Mouse (Mus musculus): ENCODE measurements at regions not wholly inside any gene's neighbourhood (a gene's known extent, or its start where the extent isn't known, plus 50 kb on each side); places are given as distances from the start of the nearest gene placed in this dataset.

GRCm38 (mm10) chr9:42196552-42196951 lies 67.5 kb downstream of the Sc5d start:
- TF ChIP-seq POLR2A (IDR thresholded peaks at IDR 0.05; ENCODE audit: low read depth, low read length): no peak
- TF ChIP-seq CTCF (IDR thresholded peaks at IDR 0.05; ENCODE audit: extremely low read depth, insufficient read length, insufficient replicate concordance, low read depth, low read length): no peak
- peaks cover 6% of the 10 kb centered on the region; the same call in 1 of the 2 replicates for H3K4me1 ChIP-seq (ENCODE audit: control insufficient read depth, insufficient read depth, insufficient read length, low read length)
- no peaks in the 10 kb centered on the region for H3K27me3 ChIP-seq (ENCODE audit: control insufficient read depth, insufficient read depth, low read length)
- peak overlapping the region; percentile 85 for H3K27ac ChIP-seq (ENCODE audit: insufficient read depth, low read depth, low read length)
- no peak overlapping the region for H3K4me3 ChIP-seq (ENCODE audit: low read depth, low read length)
- 22% methylated on average over 4 of the region's 4 CpGs for WGBS
- no peaks in the 10 kb centered on the region for H3K36me3 ChIP-seq (ENCODE audit: control insufficient read depth, insufficient read depth, low read length)

DNA sequence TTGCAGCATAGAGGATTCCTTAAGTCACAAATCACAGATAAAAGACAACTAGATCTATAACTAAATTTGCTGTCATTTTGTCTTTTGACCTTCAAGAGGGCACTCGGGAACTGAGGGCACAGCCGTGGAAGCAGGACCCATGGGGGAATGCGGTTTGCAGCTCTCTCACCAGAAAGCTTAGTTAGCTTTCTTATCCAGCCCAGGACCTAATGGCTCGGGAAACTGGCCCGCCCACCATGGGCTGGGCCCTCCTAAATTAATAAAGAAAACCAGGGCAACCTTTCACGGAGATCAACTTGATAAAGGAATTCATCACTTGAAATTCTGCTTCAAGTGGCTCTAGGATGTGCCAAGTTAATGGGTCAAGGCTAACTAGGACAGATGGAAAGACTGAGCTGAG lies 67.9 kb downstream of the Sc5d start:
- Histone ChIP-seq H3K27me3 (ENCODE audit: control insufficient read depth, insufficient read depth, low read length) (no peaks in the 10 kb centered on the region), H3K4me1 (ENCODE audit: control insufficient read depth, insufficient read depth, insufficient read length, low read length) (peaks cover 6% of the 10 kb centered on the region; the same call in 1 of the 2 replicates), H3K36me3 (ENCODE audit: control insufficient read depth, insufficient read depth, low read length) (no peaks in the 10 kb centered on the region), H3K27ac (ENCODE audit: insufficient read depth, low read depth, low read length) (peak overlapping the region; percentile 85), H3K4me3 (ENCODE audit: low read depth, low read length) (peak overlapping the region; percentile 38; the same call in 1 of the 2 replicates)
- WGBS: 36% methylated on average over 6 of the region's 6 CpGs
- TF ChIP-seq CTCF (IDR thresholded peaks at IDR 0.05; ENCODE audit: extremely low read depth, insufficient read length, insufficient replicate concordance, low read depth, low read length) (no peak), POLR2A (IDR thresholded peaks at IDR 0.05; ENCODE audit: low read depth, low read length) (no peak)

- WGBS: 28% methylated on average over 8 of the region's 8 CpGs
- no peaks in the 10 kb centered on the region for H3K27me3 ChIP-seq (ENCODE audit: control insufficient read depth, insufficient read depth, low read length)
- no peak for TF ChIP-seq CTCF (IDR thresholded peaks at IDR 0.05; ENCODE audit: extremely low read depth, insufficient read length, insufficient replicate concordance, low read depth, low read length)
- TF ChIP-seq POLR2A (IDR thresholded peaks at IDR 0.05; ENCODE audit: low read depth, low read length): no peak
- H3K4me1 ChIP-seq (ENCODE audit: control insufficient read depth, insufficient read depth, insufficient read length, low read length): peaks cover 6% of the 10 kb centered on the region; the same call in 1 of the 2 replicates
- H3K4me3 ChIP-seq (ENCODE audit: low read depth, low read length): peak overlapping the region; percentile 38; the same call in 1 of the 2 replicates
- no peaks in the 10 kb centered on the region for H3K36me3 ChIP-seq (ENCODE audit: control insufficient read depth, insufficient read depth, low read length)
- peak overlapping the region; percentile 85 for H3K27ac ChIP-seq (ENCODE audit: insufficient read depth, low read depth, low read length)
Measured at GRCm38 (mm10) chr9:42195651-42196050, 68.4 kb downstream of the Sc5d start.

DNA sequence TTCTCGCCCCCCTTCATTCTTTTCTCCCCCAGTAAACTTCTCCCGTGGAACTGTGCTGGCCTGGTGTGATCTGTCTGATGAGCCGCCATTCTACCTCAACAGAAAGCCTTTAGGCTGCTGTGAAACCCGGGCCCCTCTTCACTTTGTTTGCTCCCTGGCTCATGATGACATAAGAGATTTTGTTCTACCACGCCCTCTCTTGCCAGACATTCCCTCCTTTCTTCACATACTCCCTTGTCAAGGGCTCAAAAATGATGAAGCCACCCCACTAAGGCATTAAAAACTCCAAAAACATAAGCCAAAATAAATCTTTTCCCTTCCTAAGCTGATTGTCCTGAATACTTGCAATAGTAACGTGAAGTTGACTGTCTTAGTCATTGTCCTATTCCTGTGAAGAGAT lies 69.1 kb downstream of the Sc5d start:
- Histone ChIP-seq H3K27me3 (ENCODE audit: control insufficient read depth, insufficient read depth, low read length) (no peaks in the 10 kb centered on the region), H3K4me3 (ENCODE audit: low read depth, low read length) (no peak overlapping the region), H3K4me1 (ENCODE audit: control insufficient read depth, insufficient read depth, insufficient read length, low read length) (peaks cover 6% of the 10 kb centered on the region; the same call in 1 of the 2 replicates), H3K36me3 (ENCODE audit: control insufficient read depth, insufficient read depth, low read length) (no peaks in the 10 kb centered on the region), H3K27ac (ENCODE audit: insufficient read depth, low read depth, low read length) (no peak overlapping the region)
- 70% methylated on average over 6 of the region's 6 CpGs for WGBS
- TF ChIP-seq CTCF (IDR thresholded peaks at IDR 0.05; ENCODE audit: extremely low read depth, insufficient read length, insufficient replicate concordance, low read depth, low read length) (no peak), POLR2A (IDR thresholded peaks at IDR 0.05; ENCODE audit: low read depth, low read length) (no peak)

DNA sequence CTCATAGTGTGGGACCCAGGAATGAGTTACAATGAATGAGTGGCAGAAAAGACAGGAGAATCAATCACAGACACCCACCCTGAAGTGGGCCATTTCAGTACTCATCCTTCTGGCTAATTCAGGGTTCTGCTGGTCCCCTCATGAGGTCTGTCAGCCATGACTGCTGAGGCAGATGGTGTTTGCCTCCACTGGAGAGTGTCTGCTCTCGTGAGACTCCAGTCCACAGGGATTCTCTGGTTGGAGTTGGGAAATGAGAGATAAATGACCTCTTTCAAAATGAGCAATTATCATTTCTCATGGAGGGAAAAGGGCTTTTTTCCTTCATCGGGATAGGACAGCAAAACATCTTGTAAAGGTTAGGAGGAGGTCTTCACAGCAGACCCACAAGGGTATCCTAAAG lies 69.9 kb downstream of the Sc5d start:
- TF ChIP-seq POLR2A (IDR thresholded peaks at IDR 0.05; ENCODE audit: low read depth, low read length) (no peak), CTCF (IDR thresholded peaks at IDR 0.05; ENCODE audit: extremely low read depth, insufficient read length, insufficient replicate concordance, low read depth, low read length) (no peak)
- WGBS: 91% methylated on average over 2 of the region's 2 CpGs
- peaks cover 6% of the 10 kb centered on the region; the same call in 1 of the 2 replicates for H3K4me1 ChIP-seq (ENCODE audit: control insufficient read depth, insufficient read depth, insufficient read length, low read length)
- H3K4me3 ChIP-seq (ENCODE audit: low read depth, low read length): no peak overlapping the region
- no peaks in the 10 kb centered on the region for H3K27me3 ChIP-seq (ENCODE audit: control insufficient read depth, insufficient read depth, low read length)
- H3K36me3 ChIP-seq (ENCODE audit: control insufficient read depth, insufficient read depth, low read length): no peaks in the 10 kb centered on the region
- no peak overlapping the region for H3K27ac ChIP-seq (ENCODE audit: insufficient read depth, low read depth, low read length)

DNA sequence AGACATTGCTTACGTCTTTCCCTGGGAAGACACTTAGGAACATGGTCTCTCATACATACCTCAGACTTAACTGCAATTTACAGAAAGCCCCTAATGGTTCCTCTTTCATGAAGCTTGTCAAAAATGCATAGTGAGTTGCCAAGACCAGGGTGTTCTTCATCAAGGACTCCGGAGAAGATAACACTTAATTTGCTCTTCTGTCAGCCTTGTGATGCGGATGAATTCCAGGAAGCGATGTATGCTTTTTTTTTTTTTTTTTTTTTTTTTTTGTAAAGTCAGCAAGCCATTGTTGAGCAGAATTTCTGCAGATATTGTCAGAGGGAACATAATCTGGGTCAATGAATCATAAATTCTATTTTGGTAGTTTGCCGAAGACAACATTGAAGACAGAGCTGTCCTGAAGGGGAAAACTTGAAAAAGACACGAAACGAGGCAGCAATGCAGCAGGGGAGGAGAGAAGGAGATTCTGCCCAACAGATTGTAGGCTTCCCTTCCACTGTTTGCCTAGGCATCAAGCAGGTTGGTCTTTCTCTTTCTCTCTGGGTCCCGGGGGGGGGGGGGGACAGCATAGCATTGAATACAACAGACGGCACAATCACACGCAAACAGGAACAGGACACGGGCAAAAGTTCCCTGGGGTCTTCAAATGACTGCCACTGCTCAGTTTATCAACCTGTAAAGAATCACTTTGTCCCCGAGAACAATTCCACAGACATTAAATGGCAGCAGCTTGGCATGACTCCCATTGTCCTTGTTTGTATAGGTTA lies 69.1 kb upstream of the Sorl1 start:
- 68% methylated on average over 12 of the region's 12 CpGs for WGBS
- H3K27ac ChIP-seq (ENCODE audit: insufficient read depth, low read depth, low read length): no peak overlapping the region
- TF ChIP-seq CTCF (IDR thresholded peaks at IDR 0.05; ENCODE audit: extremely low read depth, insufficient read length, insufficient replicate concordance, low read depth, low read length) (no peak), POLR2A (IDR thresholded peaks at IDR 0.05; ENCODE audit: low read depth, low read length) (no peak)
- no peak overlapping the region for H3K4me3 ChIP-seq (ENCODE audit: low read depth, low read length)
- peaks cover 7% of the 10 kb centered on the region; the same call in 1 of the 2 replicates for H3K4me1 ChIP-seq (ENCODE audit: control insufficient read depth, insufficient read depth, insufficient read length, low read length)
- no peaks in the 10 kb centered on the region for H3K27me3 ChIP-seq (ENCODE audit: control insufficient read depth, insufficient read depth, low read length)
- H3K36me3 ChIP-seq (ENCODE audit: control insufficient read depth, insufficient read depth, low read length): no peaks in the 10 kb centered on the region

DNA sequence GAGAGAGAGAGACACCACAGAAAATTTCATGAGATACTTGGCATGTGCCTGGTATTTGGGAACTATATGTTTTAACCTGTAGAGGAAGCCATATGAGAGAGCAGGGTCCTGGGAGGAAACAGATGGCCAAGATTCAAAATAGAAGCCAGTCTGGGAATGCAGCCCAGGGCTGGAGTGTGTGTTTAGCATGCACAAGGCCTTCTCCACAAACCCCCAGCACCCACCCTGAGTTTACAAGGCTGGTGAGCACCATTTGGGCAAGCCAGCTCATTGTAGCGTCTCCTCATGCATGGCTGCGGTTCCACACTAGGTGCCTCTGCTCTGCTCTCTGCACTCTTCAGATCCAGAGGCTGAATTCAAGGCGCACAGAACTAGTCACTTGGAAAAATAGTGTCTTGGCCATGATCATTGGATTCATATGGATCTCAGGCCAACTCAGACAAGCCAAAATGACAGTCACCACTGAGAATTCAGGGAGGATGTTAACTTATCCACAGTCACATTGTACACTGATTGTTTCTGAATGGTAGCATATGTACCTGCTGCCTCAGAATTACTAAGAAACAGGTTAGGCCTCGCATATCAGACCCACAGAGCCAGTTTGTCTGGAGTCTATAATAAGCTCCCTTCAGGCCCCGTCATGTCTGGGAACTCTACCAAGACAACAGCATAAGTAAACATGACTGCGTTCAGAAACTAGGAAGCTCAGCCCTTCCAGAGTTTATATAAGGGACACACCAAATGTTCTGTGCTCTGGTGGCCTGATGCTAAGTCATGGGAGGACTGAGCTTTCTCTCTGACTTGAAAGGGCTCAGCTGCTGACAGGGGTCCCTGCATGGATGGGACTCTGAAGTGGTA lies 63.5 kb upstream of the Sorl1 start:
- Histone ChIP-seq H3K27ac (ENCODE audit: insufficient read depth, low read depth, low read length) (peak overlapping the region; percentile 85), H3K4me3 (ENCODE audit: low read depth, low read length) (no peak overlapping the region), H3K27me3 (ENCODE audit: control insufficient read depth, insufficient read depth, low read length) (no peaks in the 10 kb centered on the region), H3K36me3 (ENCODE audit: control insufficient read depth, insufficient read depth, low read length) (no peaks in the 10 kb centered on the region), H3K4me1 (ENCODE audit: control insufficient read depth, insufficient read depth, insufficient read length, low read length) (peaks cover 7% of the 10 kb centered on the region; the same call in 1 of the 2 replicates)
- TF ChIP-seq CTCF (IDR thresholded peaks at IDR 0.05; ENCODE audit: extremely low read depth, insufficient read length, insufficient replicate concordance, low read depth, low read length) (no peak), POLR2A (IDR thresholded peaks at IDR 0.05; ENCODE audit: low read depth, low read length) (no peak)
- 47% methylated on average over 6 of the region's 6 CpGs for WGBS

Data from small intestine, adult 2 months (tissue).